Mouse (Mus musculus): Measurements from ENCODE around the gene Foxm1. TPM values are rescaled to one million over a fixed set of nuclear protein-coding genes. Genes with fewer than 3 reads are reported as not detected.

Foxm1 gene
- polyA plus RNA-seq, 1 experiment: 68.7 TPM

GRCm38 (mm10) chr6:128381254-128381653 is 18.5 kb downstream of the Foxm1 start:
- no peaks in the 10 kb centered on the region for H3K27me3 ChIP-seq (ENCODE audit: control insufficient read depth, insufficient read depth, low read length, poor library complexity, severe bottlenecking)
- H3K27ac ChIP-seq (ENCODE audit: insufficient read depth, low read length): no peak overlapping the region
- TF ChIP-seq EP300 (IDR thresholded peaks at IDR 0.05; ENCODE audit: insufficient read depth, low read depth, low read length): no peak
- no peak for TF ChIP-seq CTCF (IDR thresholded peaks at IDR 0.05; ENCODE audit: low read depth, low read length)
- TF ChIP-seq POLR2A (IDR thresholded peaks at IDR 0.05; ENCODE audit: insufficient read depth, low read length): no peak
- no peak overlapping the region for H3K4me3 ChIP-seq (ENCODE audit: low read depth, low read length)
- H3K36me3 ChIP-seq (ENCODE audit: control insufficient read depth, insufficient read depth, low read length, poor library complexity, severe bottlenecking): no peaks in the 10 kb centered on the region
- H3K9me3 ChIP-seq (replicated peaks; ENCODE audit: control insufficient read depth, insufficient read depth, low read length, poor library complexity, severe bottlenecking): no peaks in the 10 kb centered on the region
- no peak overlapping the region for H3K9ac ChIP-seq (ENCODE audit: low read depth, poor library complexity, severe bottlenecking)
- H3K4me1 ChIP-seq (ENCODE audit: control insufficient read depth, insufficient read depth, low read length): peaks cover 2% of the 10 kb centered on the region

- H3K27ac ChIP-seq (ENCODE audit: insufficient read depth, low read length): no peak overlapping the region
- H3K4me3 ChIP-seq (ENCODE audit: low read depth, low read length): no peak overlapping the region
- no peaks in the 10 kb centered on the region for H3K36me3 ChIP-seq (ENCODE audit: control insufficient read depth, insufficient read depth, low read length, poor library complexity, severe bottlenecking)
- no peak for TF ChIP-seq CTCF (IDR thresholded peaks at IDR 0.05; ENCODE audit: low read depth, low read length)
- TF ChIP-seq EP300 (IDR thresholded peaks at IDR 0.05; ENCODE audit: insufficient read depth, low read depth, low read length): no peak
- no peak for TF ChIP-seq POLR2A (IDR thresholded peaks at IDR 0.05; ENCODE audit: insufficient read depth, low read length)
- H3K9me3 ChIP-seq (replicated peaks; ENCODE audit: control insufficient read depth, insufficient read depth, low read length, poor library complexity, severe bottlenecking): no peaks in the 10 kb centered on the region
- no peak overlapping the region for H3K9ac ChIP-seq (ENCODE audit: low read depth, poor library complexity, severe bottlenecking)
- H3K4me1 ChIP-seq (ENCODE audit: control insufficient read depth, insufficient read depth, low read length): peaks cover 2% of the 10 kb centered on the region
- no peaks in the 10 kb centered on the region for H3K27me3 ChIP-seq (ENCODE audit: control insufficient read depth, insufficient read depth, low read length, poor library complexity, severe bottlenecking)
Observed at GRCm38 (mm10) chr6:128383752-128384151, 21.0 kb downstream of the Foxm1 start.

- H3K4me3 ChIP-seq (ENCODE audit: low read depth, low read length): no peak overlapping the region
- no peaks in the 10 kb centered on the region for H3K9me3 ChIP-seq (replicated peaks; ENCODE audit: control insufficient read depth, insufficient read depth, low read length, poor library complexity, severe bottlenecking)
- TF ChIP-seq EP300 (IDR thresholded peaks at IDR 0.05; ENCODE audit: insufficient read depth, low read depth, low read length) (no peak), POLR2A (IDR thresholded peaks at IDR 0.05; ENCODE audit: insufficient read depth, low read length) (no peak), CTCF (IDR thresholded peaks at IDR 0.05; ENCODE audit: low read depth, low read length) (no peak)
- H3K9ac ChIP-seq (ENCODE audit: low read depth, poor library complexity, severe bottlenecking): no peak overlapping the region
- H3K27ac ChIP-seq (ENCODE audit: insufficient read depth, low read length): no peak overlapping the region
- H3K36me3 ChIP-seq (ENCODE audit: control insufficient read depth, insufficient read depth, low read length, poor library complexity, severe bottlenecking): no peaks in the 10 kb centered on the region
- H3K27me3 ChIP-seq (ENCODE audit: control insufficient read depth, insufficient read depth, low read length, poor library complexity, severe bottlenecking): no peaks in the 10 kb centered on the region
- no peaks in the 10 kb centered on the region for H3K4me1 ChIP-seq (ENCODE audit: control insufficient read depth, insufficient read depth, low read length)
Observed at GRCm38 (mm10) chr6:128385026-128385425, 22.3 kb downstream of the Foxm1 start.

- Histone ChIP-seq H3K9me3 (replicated peaks; ENCODE audit: control insufficient read depth, insufficient read depth, low read length, poor library complexity, severe bottlenecking) (no peaks in the 10 kb centered on the region), H3K4me1 (ENCODE audit: control insufficient read depth, insufficient read depth, low read length) (no peaks in the 10 kb centered on the region), H3K36me3 (ENCODE audit: control insufficient read depth, insufficient read depth, low read length, poor library complexity, severe bottlenecking) (no peaks in the 10 kb centered on the region), H3K27ac (ENCODE audit: insufficient read depth, low read length) (no peak overlapping the region), H3K9ac (ENCODE audit: low read depth, poor library complexity, severe bottlenecking) (no peak overlapping the region), H3K27me3 (ENCODE audit: control insufficient read depth, insufficient read depth, low read length, poor library complexity, severe bottlenecking) (no peaks in the 10 kb centered on the region), H3K4me3 (ENCODE audit: low read depth, low read length) (no peak overlapping the region)
- TF ChIP-seq CTCF (IDR thresholded peaks at IDR 0.05; ENCODE audit: low read depth, low read length) (no peak), EP300 (IDR thresholded peaks at IDR 0.05; ENCODE audit: insufficient read depth, low read depth, low read length) (no peak), POLR2A (IDR thresholded peaks at IDR 0.05; ENCODE audit: insufficient read depth, low read length) (no peak)
Observed at GRCm38 (mm10) chr6:128389185-128389584, 26.4 kb downstream of the Foxm1 start.

- no peak overlapping the region for H3K27ac ChIP-seq (ENCODE audit: insufficient read depth, low read length)
- no peak overlapping the region for H3K4me3 ChIP-seq (ENCODE audit: low read depth, low read length)
- H3K27me3 ChIP-seq (ENCODE audit: control insufficient read depth, insufficient read depth, low read length, poor library complexity, severe bottlenecking): no peaks in the 10 kb centered on the region
- no peaks in the 10 kb centered on the region for H3K4me1 ChIP-seq (ENCODE audit: control insufficient read depth, insufficient read depth, low read length)
- H3K9ac ChIP-seq (ENCODE audit: low read depth, poor library complexity, severe bottlenecking): no peak overlapping the region
- TF ChIP-seq POLR2A (IDR thresholded peaks at IDR 0.05; ENCODE audit: insufficient read depth, low read length) (no peak), CTCF (IDR thresholded peaks at IDR 0.05; ENCODE audit: low read depth, low read length) (no peak), EP300 (IDR thresholded peaks at IDR 0.05; ENCODE audit: insufficient read depth, low read depth, low read length) (no peak)
- H3K9me3 ChIP-seq (replicated peaks; ENCODE audit: control insufficient read depth, insufficient read depth, low read length, poor library complexity, severe bottlenecking): no peaks in the 10 kb centered on the region
- H3K36me3 ChIP-seq (ENCODE audit: control insufficient read depth, insufficient read depth, low read length, poor library complexity, severe bottlenecking): no peaks in the 10 kb centered on the region
Observed at GRCm38 (mm10) chr6:128390683-128391082, 27.9 kb downstream of the Foxm1 start.

GRCm38 (mm10) chr6:128397574-128398261 is 35.0 kb downstream of the Foxm1 start:
- Histone ChIP-seq H3K36me3 (ENCODE audit: control insufficient read depth, insufficient read depth, low read length, poor library complexity, severe bottlenecking) (no peaks in the 10 kb centered on the region), H3K4me1 (ENCODE audit: control insufficient read depth, insufficient read depth, low read length) (no peaks in the 10 kb centered on the region), H3K9me3 (replicated peaks; ENCODE audit: control insufficient read depth, insufficient read depth, low read length, poor library complexity, severe bottlenecking) (no peaks in the 10 kb centered on the region), H3K9ac (ENCODE audit: low read depth, poor library complexity, severe bottlenecking) (no peak overlapping the region), H3K27me3 (ENCODE audit: control insufficient read depth, insufficient read depth, low read length, poor library complexity, severe bottlenecking) (no peaks in the 10 kb centered on the region), H3K4me3 (ENCODE audit: low read depth, low read length) (no peak overlapping the region), H3K27ac (ENCODE audit: insufficient read depth, low read length) (no peak overlapping the region)
- no peak for TF ChIP-seq CTCF (IDR thresholded peaks at IDR 0.05; ENCODE audit: low read depth, low read length)
- no peak for TF ChIP-seq POLR2A (IDR thresholded peaks at IDR 0.05; ENCODE audit: insufficient read depth, low read length)
- TF ChIP-seq EP300 (IDR thresholded peaks at IDR 0.05; ENCODE audit: insufficient read depth, low read depth, low read length): no peak

Data from ES-Bruce4 (cell line).